Mouse (Mus musculus): ENCODE results near the gene Med13l. TPM values are rescaled to one million over a fixed set of nuclear protein-coding genes. Genes with fewer than 3 reads are reported as not detected.

Med13l gene
- polyA plus RNA-seq, 1 experiment from 2014 or later: 11.5 TPM

GRCm38 (mm10) chr5:118556387-118556937 is 4.0 kb upstream of the Med13l start:
- H3K4me3 ChIP-seq (replicated peaks): no peak overlapping the region
- 45% methylated on average over 12 of the region's 12 CpGs for WGBS
- ATAC-seq (ENCODE audit: low FRiP score): no peak
- H3K4me2 ChIP-seq: no peak overlapping the region
- H3K4me1 ChIP-seq: peaks cover 7% of the 10 kb centered on the region
- H3K36me3 ChIP-seq: no peaks in the 10 kb centered on the region
- H3K27ac ChIP-seq (replicated peaks): no peak overlapping the region
- peaks cover 4% of the 10 kb centered on the region; the same call in 1 of the 2 replicates for H3K27me3 ChIP-seq (replicated peaks)
- H3K9me3 ChIP-seq (replicated peaks): no peaks in the 10 kb centered on the region
- H3K9ac ChIP-seq (replicated peaks): no peak overlapping the region

- no peaks in the 10 kb centered on the region for H3K36me3 ChIP-seq
- no peak overlapping the region for H3K4me2 ChIP-seq
- no peaks in the 10 kb centered on the region for H3K9me3 ChIP-seq (replicated peaks)
- H3K27ac ChIP-seq (replicated peaks): no peak overlapping the region
- 82% methylated on average over 6 of the region's 6 CpGs for WGBS
- peaks cover 29% of the 10 kb centered on the region for H3K4me1 ChIP-seq
- no peak overlapping the region for H3K9ac ChIP-seq (replicated peaks)
- H3K4me3 ChIP-seq (replicated peaks): no peak overlapping the region
- no peak for ATAC-seq (ENCODE audit: low FRiP score)
- peaks cover 4% of the 10 kb centered on the region; the same call in 1 of the 2 replicates for H3K27me3 ChIP-seq (replicated peaks)
Measured at GRCm38 (mm10) chr5:118558841-118559240, 1.6 kb upstream of the Med13l start.

- under 1% methylated on average over 65 of the region's 101 CpGs for WGBS
- H3K9ac ChIP-seq (replicated peaks): peak overlapping the region; percentile 96
- no peaks in the 10 kb centered on the region for H3K9me3 ChIP-seq (replicated peaks)
- H3K4me3 ChIP-seq (replicated peaks): peak overlapping the region; percentile 84
- no peaks in the 10 kb centered on the region for H3K36me3 ChIP-seq
- H3K4me2 ChIP-seq: peak overlapping the region; percentile 76
- H3K27me3 ChIP-seq (replicated peaks): peaks cover 4% of the 10 kb centered on the region; the same call in 1 of the 2 replicates
- peak overlapping the region; percentile 99 for H3K27ac ChIP-seq (replicated peaks)
- peaks cover 34% of the 10 kb centered on the region for H3K4me1 ChIP-seq
- ATAC-seq (ENCODE audit: low FRiP score): peak; percentile 92
Measured at GRCm38 (mm10) chr5:118559584-118560384, 695 bp upstream of the Med13l start.

- peaks cover 45% of the 10 kb centered on the region for H3K4me1 ChIP-seq
- H3K36me3 ChIP-seq: no peaks in the 10 kb centered on the region
- no peaks in the 10 kb centered on the region for H3K9me3 ChIP-seq (replicated peaks)
- peak; percentile 9; the same call in 1 of the 2 replicates for ATAC-seq (ENCODE audit: low FRiP score)
- under 1% methylated on average over 54 of the region's 59 CpGs for WGBS
- H3K9ac ChIP-seq (replicated peaks): peak overlapping the region; percentile 91
- peak overlapping the region; percentile 67 for H3K4me2 ChIP-seq
- peak overlapping the region; percentile 84 for H3K4me3 ChIP-seq (replicated peaks)
- H3K27me3 ChIP-seq (replicated peaks): peaks cover 4% of the 10 kb centered on the region; the same call in 1 of the 2 replicates
- H3K27ac ChIP-seq (replicated peaks): peak overlapping the region; percentile 99
Measured at GRCm38 (mm10) chr5:118561086-118561987, 858 bp downstream of the Med13l start.

GRCm38 (mm10) chr5:118562206-118562605 is 1.7 kb downstream of the Med13l start:
- H3K4me2 ChIP-seq: peak overlapping the region; percentile 67
- peaks cover 52% of the 10 kb centered on the region for H3K4me1 ChIP-seq
- H3K9ac ChIP-seq (replicated peaks): peak overlapping the region; percentile 91; the same call in 1 of the 2 replicates
- no peaks in the 10 kb centered on the region for H3K27me3 ChIP-seq (replicated peaks)
- ATAC-seq (ENCODE audit: low FRiP score): no peak
- 31% methylated on average over 3 of the region's 3 CpGs for whole genome bisulfite sequencing
- no peaks in the 10 kb centered on the region for H3K36me3 ChIP-seq
- no peaks in the 10 kb centered on the region for H3K9me3 ChIP-seq (replicated peaks)
- H3K27ac ChIP-seq (replicated peaks): no peak overlapping the region
- H3K4me3 ChIP-seq (replicated peaks): peak overlapping the region; percentile 84

- no peak for ATAC-seq (ENCODE audit: low FRiP score)
- 35% methylated on average over 6 of the region's 6 CpGs for WGBS
- Histone ChIP-seq H3K9ac (replicated peaks) (no peak overlapping the region), H3K9me3 (replicated peaks) (no peaks in the 10 kb centered on the region), H3K27me3 (replicated peaks) (no peaks in the 10 kb centered on the region), H3K36me3 (no peaks in the 10 kb centered on the region), H3K4me1 (peaks cover 65% of the 10 kb centered on the region), H3K27ac (replicated peaks) (no peak overlapping the region), H3K4me2 (peak overlapping the region; percentile 25), H3K4me3 (replicated peaks) (no peak overlapping the region)
Measured at GRCm38 (mm10) chr5:118563590-118563989, 3.1 kb downstream of the Med13l start.

GRCm38 (mm10) chr5:118567395-118567794 is 6.9 kb downstream of the Med13l start:
- no peak overlapping the region for H3K27ac ChIP-seq (replicated peaks)
- peaks cover 70% of the 10 kb centered on the region for H3K4me1 ChIP-seq
- 19% methylated on average over 7 of the region's 7 CpGs for WGBS
- no peaks in the 10 kb centered on the region for H3K9me3 ChIP-seq (replicated peaks)
- no peak overlapping the region for H3K4me2 ChIP-seq
- no peaks in the 10 kb centered on the region for H3K27me3 ChIP-seq (replicated peaks)
- no peaks in the 10 kb centered on the region for H3K36me3 ChIP-seq
- no peak for ATAC-seq (ENCODE audit: low FRiP score)
- no peak overlapping the region for H3K4me3 ChIP-seq (replicated peaks)
- no peak overlapping the region for H3K9ac ChIP-seq (replicated peaks)

DNA sequence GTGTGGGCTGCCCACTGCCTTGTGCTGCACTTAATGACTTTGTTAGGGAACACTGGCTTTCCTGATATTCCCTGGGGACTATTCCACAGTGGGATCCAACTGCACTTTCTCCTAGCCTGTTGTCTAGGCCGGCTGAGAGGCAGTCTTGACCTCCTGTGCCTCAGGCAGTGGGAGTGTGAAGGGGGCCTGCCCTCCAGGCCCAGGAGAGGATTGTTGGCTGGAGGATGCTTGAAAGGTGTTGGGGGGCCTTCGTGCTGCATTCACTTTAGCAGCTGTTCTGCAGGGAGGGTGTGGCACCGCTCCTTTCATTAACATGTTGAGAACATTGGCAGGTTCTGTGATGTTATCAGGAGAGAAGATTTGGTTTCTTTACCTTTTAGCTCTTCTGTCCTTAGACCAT is 8.5 kb downstream of the Med13l start:
- peaks cover 65% of the 10 kb centered on the region for H3K4me1 ChIP-seq
- H3K4me2 ChIP-seq: no peak overlapping the region
- no peaks in the 10 kb centered on the region for H3K27me3 ChIP-seq (replicated peaks)
- H3K27ac ChIP-seq (replicated peaks): no peak overlapping the region
- no peak overlapping the region for H3K4me3 ChIP-seq (replicated peaks)
- no peaks in the 10 kb centered on the region for H3K36me3 ChIP-seq
- no peak overlapping the region for H3K9ac ChIP-seq (replicated peaks)
- H3K9me3 ChIP-seq (replicated peaks): no peaks in the 10 kb centered on the region
- no peak for ATAC-seq (ENCODE audit: low FRiP score)
- 42% methylated on average over 3 of the region's 3 CpGs for WGBS

DNA sequence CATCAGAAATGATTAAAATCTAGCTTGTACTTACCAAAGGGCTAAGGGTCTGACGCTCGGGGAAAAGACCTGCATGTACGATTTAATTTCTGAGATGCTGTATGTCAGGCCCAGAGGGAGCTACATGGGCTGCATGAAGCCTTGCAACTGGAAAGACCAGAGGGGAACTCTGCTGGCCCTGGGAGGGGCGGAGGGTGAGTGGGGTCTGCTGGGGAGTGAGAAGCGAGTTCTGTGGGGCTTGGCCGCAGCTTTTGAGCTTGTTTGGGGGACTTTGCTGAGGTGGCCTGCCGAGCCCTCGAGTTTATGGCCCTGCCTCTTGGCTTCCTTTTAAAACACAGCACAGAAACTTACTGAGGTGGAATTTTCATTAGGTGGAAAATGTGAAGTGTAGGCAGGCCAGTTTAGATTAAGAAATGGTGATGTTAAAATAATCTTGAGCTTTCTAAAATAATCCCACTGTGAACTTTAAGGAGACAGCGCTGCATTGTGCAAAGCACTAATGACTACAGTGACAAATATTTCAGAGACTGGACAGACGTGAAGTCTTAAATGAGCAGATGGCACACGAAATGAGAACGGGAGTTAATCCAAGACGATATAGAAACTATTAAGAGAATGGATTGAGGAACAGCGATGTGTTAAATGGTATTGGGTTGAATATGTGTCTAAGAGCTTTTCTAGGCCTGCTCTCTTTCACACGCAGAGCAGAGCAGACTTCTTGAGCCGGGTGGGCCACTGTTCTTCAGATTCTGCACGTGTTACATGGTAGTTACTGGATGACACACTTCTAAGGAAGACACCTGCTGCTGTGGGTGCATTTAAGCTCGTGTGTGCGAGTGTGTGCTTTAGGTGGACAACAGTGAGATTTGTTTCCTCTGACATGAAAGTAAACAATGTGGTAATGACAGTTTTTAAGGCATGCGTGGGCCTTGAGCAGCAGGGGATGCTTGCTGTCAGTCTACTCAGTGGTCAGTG is 9.4 kb downstream of the Med13l start:
- H3K27ac ChIP-seq (replicated peaks): 0 out of 2 replicates have a peak overlapping the region, but pooled peaks have one; percentile 18
- no peak overlapping the region for H3K4me3 ChIP-seq (replicated peaks)
- ATAC-seq (ENCODE audit: low FRiP score): no peak
- H3K27me3 ChIP-seq (replicated peaks): no peaks in the 10 kb centered on the region
- peaks cover 70% of the 10 kb centered on the region for H3K4me1 ChIP-seq
- no peak overlapping the region for H3K9ac ChIP-seq (replicated peaks)
- no peak overlapping the region for H3K4me2 ChIP-seq
- H3K9me3 ChIP-seq (replicated peaks): no peaks in the 10 kb centered on the region
- 33% methylated on average over 20 of the region's 20 CpGs for WGBS
- H3K36me3 ChIP-seq: no peaks in the 10 kb centered on the region

GRCm38 (mm10) chr5:118571504-118571903 is 11.0 kb downstream of the Med13l start:
- H3K4me3 ChIP-seq (replicated peaks): no peak overlapping the region
- H3K9ac ChIP-seq (replicated peaks): no peak overlapping the region
- ATAC-seq (ENCODE audit: low FRiP score): no peak
- H3K4me2 ChIP-seq: no peak overlapping the region
- H3K9me3 ChIP-seq (replicated peaks): no peaks in the 10 kb centered on the region
- 36% methylated on average over 4 of the region's 4 CpGs for WGBS
- H3K27ac ChIP-seq (replicated peaks): no peak overlapping the region
- H3K27me3 ChIP-seq (replicated peaks): no peaks in the 10 kb centered on the region
- no peaks in the 10 kb centered on the region for H3K36me3 ChIP-seq
- peaks cover 70% of the 10 kb centered on the region for H3K4me1 ChIP-seq

Measured in neural tube, embryonic 15.5 days (tissue).